Mouse (Mus musculus) A20 (cell line): Measurements from ENCODE around the gene Gm1673.

Experiments
- DNase-seq: peaks from one replicate; pipeline ENCODE4 v3.0.0-alpha.2; 2011; ENCODE audit warnings: low read depth, low spot score

Gene Gm1673

DNA sequence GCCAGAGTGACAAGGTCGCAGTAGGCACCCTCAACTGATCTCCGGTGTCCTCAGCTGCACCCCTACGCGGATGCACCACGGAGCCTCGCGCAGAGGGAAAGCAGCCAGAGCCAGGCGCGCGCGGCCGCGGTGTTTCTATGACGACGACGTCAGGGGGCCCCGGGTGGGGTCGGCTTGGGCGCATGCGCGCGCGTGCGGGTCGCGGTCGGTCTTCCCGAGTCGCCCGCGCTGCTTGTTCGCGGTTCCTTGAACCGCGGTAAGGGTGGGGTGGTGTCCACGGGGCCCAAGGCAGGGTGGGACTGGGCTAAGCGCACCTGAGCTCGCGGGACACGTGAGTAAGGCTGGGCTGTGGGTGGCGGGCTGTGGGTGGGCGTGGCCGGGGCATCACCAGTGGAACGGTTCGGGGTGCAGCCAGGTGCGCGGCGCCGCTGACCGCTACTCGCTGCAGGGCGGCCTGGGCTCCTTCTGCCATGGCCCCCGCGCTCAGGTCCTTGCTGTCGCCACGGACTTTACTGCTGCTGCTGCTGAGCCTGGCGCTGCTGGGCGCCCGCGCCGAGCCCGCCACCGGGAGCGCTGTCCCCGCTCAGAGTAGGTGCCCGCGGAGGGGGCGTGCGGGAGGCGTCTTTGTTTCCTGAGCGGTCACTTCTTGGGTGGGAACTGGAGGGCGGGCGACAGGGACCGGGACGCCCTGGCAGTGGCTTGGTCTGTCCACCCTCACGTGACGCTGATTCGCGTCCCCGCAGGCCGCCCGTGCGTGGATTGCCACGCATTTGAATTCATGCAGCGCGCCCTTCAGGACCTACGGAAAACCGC, at the start of gene Gm1673:
Gm1673 (plus strand) TSS at position 125 of the 813 bp plus-strand sequence.
- DNase-seq = no peak

GRCm38 (mm10) chr5:33934081-33934480, 49.2 kb upstream of the Gm1673 start:
- DNase-seq = peak; percentile 66

DNA sequence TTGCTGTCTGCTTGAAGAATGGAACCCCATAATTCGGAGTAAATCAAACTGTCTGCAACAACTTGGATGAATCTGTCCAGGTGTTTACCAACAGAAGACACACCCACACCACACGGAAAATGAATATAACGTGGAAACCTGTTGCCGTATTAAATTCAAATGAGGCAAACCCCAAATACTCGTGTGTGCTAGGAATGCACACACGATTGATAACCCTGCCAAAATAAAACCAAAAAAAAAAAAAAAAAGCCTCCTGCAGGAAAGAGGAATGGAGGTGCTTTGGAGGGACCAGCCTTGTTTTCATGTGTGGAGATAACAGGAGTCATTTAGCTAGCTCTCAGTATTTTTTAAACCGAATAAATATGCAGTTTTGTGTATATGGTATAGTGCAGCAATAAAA, 48.4 kb upstream of the Gm1673 start:
- peak; percentile 40 for DNase-seq

- DNase-seq = no peak
These were observed 47.5 kb upstream of the Gm1673 start for GRCm38 (mm10) chr5:33935700-33936111.

- DNase-seq = peak; percentile 99
These were observed 47.0 kb upstream of the Gm1673 start, which contains the start of gene Nelfa for GRCm38 (mm10) chr5:33936120-33936707. Gene Nelfa (minus strand): TSS chr5:33936413.

- DNase-seq = no peak
These were observed 46.0 kb upstream of the Gm1673 start for GRCm38 (mm10) chr5:33937230-33937629.

DNA sequence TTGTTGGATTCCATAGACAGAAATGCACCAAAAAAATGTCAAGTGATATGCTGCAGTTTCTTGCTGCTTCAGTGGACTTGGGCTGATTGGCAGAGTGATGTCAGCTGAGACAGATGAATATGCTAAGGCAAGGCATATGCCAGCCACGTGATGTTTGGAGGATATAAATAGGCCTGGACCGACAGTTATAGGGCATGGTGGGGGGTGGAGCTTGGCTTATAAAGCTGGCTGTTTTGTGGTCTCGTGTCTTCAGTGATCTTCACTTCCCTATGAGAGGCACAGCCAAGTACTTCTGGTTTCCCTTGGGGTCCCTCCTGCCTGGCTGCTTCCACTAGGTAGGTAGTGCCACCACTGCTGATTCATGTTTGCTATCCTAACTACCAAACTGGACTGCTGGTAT, 44.8 kb upstream of the Gm1673 start:
- peak; percentile 84 for DNase-seq

GRCm38 (mm10) chr5:33947035-33947434, 36.2 kb upstream of the Gm1673 start:
- peak; percentile 65 for DNase-seq

GRCm38 (mm10) chr5:33948314-33948713, 34.9 kb upstream of the Gm1673 start:
- no peak for DNase-seq

- DNase-seq = peak; percentile 54
These were observed 29.6 kb upstream of the Gm1673 start for GRCm38 (mm10) chr5:33953471-33954185.

GRCm38 (mm10) chr5:33954354-33954753, 28.9 kb upstream of the Gm1673 start:
- peak; percentile 89 for DNase-seq

GRCm38 (mm10) chr5:33955868-33956267, 27.4 kb upstream of the Gm1673 start:
- no peak for DNase-seq

GRCm38 (mm10) chr5:33959382-33959781, 23.9 kb upstream of the Gm1673 start:
- no peak for DNase-seq

DNA sequence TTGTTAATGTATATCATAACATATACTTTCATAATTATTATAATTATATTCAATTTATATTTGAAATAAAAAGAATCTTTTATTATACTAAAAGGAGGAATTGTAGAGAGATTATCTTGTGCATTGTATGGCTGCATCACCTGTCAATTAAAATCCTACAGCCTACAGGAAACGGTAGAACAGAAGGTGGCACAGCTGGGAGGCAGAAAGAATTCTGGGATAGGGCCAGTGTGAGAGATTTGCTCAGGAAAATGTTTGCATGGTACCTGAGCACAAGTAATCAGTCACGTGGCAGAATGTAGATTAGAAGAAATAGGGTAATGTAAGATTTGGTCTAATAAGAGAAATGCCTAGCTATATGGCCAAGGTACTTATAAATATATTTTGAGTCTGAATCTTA, 8.5 kb upstream of the Gm1673 start:
- no peak for DNase-seq

DNA sequence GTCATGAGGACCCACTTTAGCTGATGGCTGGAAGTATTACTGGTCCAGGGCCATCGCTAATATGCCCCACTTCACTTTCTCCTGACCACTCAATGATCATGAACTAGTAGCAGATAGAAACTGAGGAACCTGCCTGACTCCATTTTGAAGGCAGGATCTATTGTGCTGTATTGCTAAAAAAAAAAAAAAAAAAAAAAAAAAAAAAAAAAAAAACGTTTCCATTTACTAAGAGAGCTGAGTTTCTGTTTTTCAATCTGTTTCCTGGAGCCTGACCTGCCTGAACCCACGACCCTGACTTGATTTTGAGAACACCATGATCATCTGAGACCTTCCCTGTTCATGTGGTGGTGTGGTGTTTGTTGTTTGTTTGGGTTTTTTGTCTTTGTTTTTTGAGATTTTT, 7.0 kb upstream of the Gm1673 start:
- DNase-seq = no peak

- DNase-seq = no peak
These were observed 438 bp upstream of the Gm1673 start for GRCm38 (mm10) chr5:33982731-33983259.

GRCm38 (mm10) chr5:33994671-33995625, 11.7 kb downstream of the Gm1673 start:
- DNase-seq = peak; percentile 7

GRCm38 (mm10) chr5:33995843-33996693, 12.8 kb downstream of the Gm1673 start, which contains the start of gene Nat8l:
Gene Nat8l (plus strand): TSS chr5:33995984.
- no peak for DNase-seq

GRCm38 (mm10) chr5:33996694-33997045, 13.4 kb downstream of the Gm1673 start:
- no peak for DNase-seq
